Mouse (Mus musculus) limb, embryonic 10.5 days (tissue): Measurements from ENCODE around the gene Ripk1. TPM values are rescaled to one million over a fixed set of nuclear protein-coding genes. Genes with fewer than 3 reads are reported as not detected.

Experiments
- DNase-seq: peaks from one replicate; pipeline ENCODE4 v3.0.0-alpha.2; 2017; ENCODE audit warnings: low spot score
- H3K27ac ChIP-seq: fragments of 300-500 bp; sonication (generic); 2 replicates; pipeline ENCODE4 v1.5.1; 2016; ENCODE audit warnings: mild to moderate bottlenecking
- H3K27me3 ChIP-seq: fragments of 300-500 bp; sonication (generic); 2 replicates; pipeline ENCODE4 v1.6.1; 2016; ENCODE audit warnings: low read depth, mild to moderate bottlenecking; ENCODE audit not compliant: poor library complexity, severe bottlenecking
- H3K36me3 ChIP-seq: fragments of 300-500 bp; sonication (generic); 2 replicates; pipeline ENCODE4 v1.6.1; 2016; ENCODE audit warnings: mild to moderate bottlenecking, moderate library complexity
- H3K4me1 ChIP-seq: fragments of 300-500 bp; sonication (generic); 2 replicates; pipeline ENCODE4 v1.6.1; 2016
- H3K4me3 ChIP-seq: fragments of 300-500 bp; sonication (generic); 2 replicates; pipeline ENCODE4 v1.5.1; 2016; ENCODE audit warnings: mild to moderate bottlenecking, moderate library complexity
- H3K9me3 ChIP-seq: fragments of 300-500 bp; sonication (generic); replicated peaks from 2 replicates; pipeline ENCODE4 v1.6.1; 2016; ENCODE audit warnings: mild to moderate bottlenecking
- WGBS: fragments of 180-500 bp; shearing (Covaris S2); methylation state at CpG from one replicate; pipeline ENCODE4 v1.1.7; 2016; 5-methylcytosine and 5-hydroxymethylcytosine counted together
- polyA plus RNA-seq: library from polyadenylated mRNA; unstranded; fragments of >200 nt; fragmentation: Nextera tagmentation; extraction: Ambion mirVana; gene quantifications from 2 replicates; pipeline ENCODE4 v1.2.1, GENCODE M21; 2016

The Ripk1 gene
- polyA plus RNA-seq, 1 experiment from 2014 or later, result 9.7 TPM

- no peak for DNase-seq
- no peaks in the 10 kb centered on the region; the same call in 1 of the 2 replicates for H3K36me3 ChIP-seq
- WGBS, result 82% methylated on average over 2 of the region's 2 CpGs
Measured at GRCm38 (mm10) chr13:34007234-34007633, 5.1 kb downstream of the Ripk1 start.

DNA sequence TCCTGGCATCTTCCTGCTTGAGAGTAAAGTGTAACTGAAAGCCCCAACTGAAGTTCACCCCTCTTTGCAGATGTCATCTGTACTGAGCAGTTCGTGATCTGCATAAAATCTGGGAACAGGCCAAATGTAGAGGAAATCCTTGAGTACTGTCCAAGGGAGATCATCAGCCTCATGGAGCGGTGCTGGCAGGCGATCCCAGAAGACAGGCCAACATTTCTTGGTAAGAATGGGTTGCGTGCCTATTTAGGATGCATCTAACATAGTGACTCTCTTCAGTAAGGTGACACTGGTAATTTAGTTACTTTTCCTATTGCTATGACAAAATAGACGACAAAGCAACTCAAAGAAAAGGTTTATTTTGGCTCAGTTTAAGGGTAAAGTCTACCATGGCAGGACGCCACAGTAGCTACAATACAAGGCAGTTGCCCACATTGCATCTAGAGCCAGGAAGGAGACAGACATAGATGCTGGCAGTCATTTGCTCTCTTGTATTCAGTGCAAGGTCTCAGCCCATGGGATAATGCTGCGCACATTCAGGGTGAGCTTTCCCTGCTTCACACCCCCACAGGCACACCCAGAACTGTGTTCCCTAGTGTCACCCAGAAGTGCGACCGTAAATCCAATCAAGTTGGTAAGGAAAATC, 14.9 kb downstream of the Ripk1 start:
- H3K9me3 ChIP-seq, result no peaks in the 10 kb centered on the region
- WGBS, result 96% methylated on average over 9 of the region's 9 CpGs
- DNase-seq, result no peak
- no peaks in the 10 kb centered on the region for H3K27me3 ChIP-seq
- no peak overlapping the region for H3K4me3 ChIP-seq
- H3K4me1 ChIP-seq, result no peaks in the 10 kb centered on the region
- H3K27ac ChIP-seq, result no peak overlapping the region
- H3K36me3 ChIP-seq, result peaks cover 65% of the 10 kb centered on the region

More at GRCm38 (mm10) chr13:34007234-34007633, 5.1 kb downstream of the Ripk1 start:
- Histone ChIP-seq H3K9me3 (no peaks in the 10 kb centered on the region), H3K4me3 (no peak overlapping the region), H3K27ac (no peak overlapping the region), H3K4me1 (peaks cover 6% of the 10 kb centered on the region), H3K27me3 (no peaks in the 10 kb centered on the region)

GRCm38 (mm10) chr13:34018521-34018920, 16.4 kb downstream of the Ripk1 start:
- Histone ChIP-seq H3K27ac (no peak overlapping the region), H3K4me3 (no peak overlapping the region), H3K36me3 (peaks cover 62% of the 10 kb centered on the region), H3K27me3 (no peaks in the 10 kb centered on the region), H3K4me1 (no peaks in the 10 kb centered on the region), H3K9me3 (no peaks in the 10 kb centered on the region)
- DNase-seq, result no peak
- 95% methylated on average over 1 of the region's 1 CpGs for WGBS

- Histone ChIP-seq H3K4me3 (no peak overlapping the region), H3K36me3 (peaks cover 31% of the 10 kb centered on the region), H3K27me3 (no peaks in the 10 kb centered on the region), H3K9me3 (no peaks in the 10 kb centered on the region), H3K4me1 (no peaks in the 10 kb centered on the region), H3K27ac (no peak overlapping the region)
- 92% methylated on average over 2 of the region's 2 CpGs for WGBS
- no peak for DNase-seq
Measured at GRCm38 (mm10) chr13:34021998-34022397, 19.8 kb downstream of the Ripk1 start.

DNA sequence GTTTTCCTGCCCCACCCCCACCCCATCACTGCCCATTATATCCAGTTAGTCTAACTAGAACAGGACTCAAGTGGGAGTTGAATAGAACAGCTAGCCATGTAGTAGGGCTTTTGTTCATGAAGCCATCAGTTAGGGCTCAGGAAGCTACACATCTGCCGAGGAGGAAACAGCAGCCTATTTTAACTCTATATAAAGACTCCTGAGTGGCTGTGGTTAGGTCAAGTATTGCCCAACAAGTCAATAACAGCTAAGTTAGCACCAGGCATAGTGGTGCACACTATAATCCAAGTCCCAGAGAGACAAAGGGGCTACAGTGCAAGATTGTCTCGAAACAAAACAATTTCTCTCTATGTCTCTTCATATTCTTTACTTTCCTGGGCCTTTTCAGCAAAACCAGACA, 29.9 kb downstream of the Ripk1 start:
- H3K27ac ChIP-seq, result no peak overlapping the region
- H3K9me3 ChIP-seq, result no peaks in the 10 kb centered on the region
- no peak for DNase-seq
- H3K36me3 ChIP-seq, result peaks cover 35% of the 10 kb centered on the region
- WGBS, result 92% methylated on average over 2 of the region's 2 CpGs
- no peak overlapping the region for H3K4me3 ChIP-seq
- H3K4me1 ChIP-seq, result peaks cover 3% of the 10 kb centered on the region
- H3K27me3 ChIP-seq, result no peaks in the 10 kb centered on the region

- Histone ChIP-seq H3K27ac (no peak overlapping the region), H3K4me1 (peaks cover 20% of the 10 kb centered on the region), H3K4me3 (no peak overlapping the region), H3K9me3 (no peaks in the 10 kb centered on the region), H3K27me3 (no peaks in the 10 kb centered on the region), H3K36me3 (peaks cover 21% of the 10 kb centered on the region)
- 86% methylated on average over 3 of the region's 3 CpGs for WGBS
- no peak for DNase-seq
Measured at GRCm38 (mm10) chr13:34035424-34035823, 33.3 kb downstream of the Ripk1 start.

DNA sequence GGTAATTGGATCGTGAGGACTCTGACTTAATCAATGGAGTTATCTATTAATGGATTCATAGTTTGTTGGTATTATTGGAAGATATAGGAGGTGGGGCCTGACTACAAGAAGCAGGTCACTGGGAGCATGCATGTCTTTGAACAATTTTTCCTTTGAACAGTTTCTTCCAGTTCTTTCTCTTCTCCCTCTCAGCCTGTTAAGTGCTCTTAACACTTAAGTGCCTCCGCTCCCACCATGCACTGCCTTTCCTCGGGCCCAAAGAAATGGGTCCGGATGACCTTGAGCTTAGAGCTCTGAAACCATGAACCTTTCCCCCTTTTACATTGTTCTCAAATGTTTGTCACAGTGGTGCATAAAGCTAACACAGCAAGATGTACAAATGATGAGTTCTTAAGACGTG, 34.6 kb downstream of the Ripk1 start:
- no peak for DNase-seq
- no peaks in the 10 kb centered on the region for H3K9me3 ChIP-seq
- 84% methylated on average over 5 of the region's 5 CpGs for WGBS
- H3K36me3 ChIP-seq, result peaks cover 14% of the 10 kb centered on the region
- peaks cover 20% of the 10 kb centered on the region for H3K4me1 ChIP-seq
- no peaks in the 10 kb centered on the region for H3K27me3 ChIP-seq
- no peak overlapping the region for H3K27ac ChIP-seq
- H3K4me3 ChIP-seq, result no peak overlapping the region

- H3K27ac ChIP-seq, result peak within 1 kb of the TSS; percentile 97
- no peaks in the 10 kb centered on the region for H3K9me3 ChIP-seq
- H3K27me3 ChIP-seq, result no peaks in the 10 kb centered on the region
- WGBS, result under 1% methylated on average over 37 of the region's 37 CpGs
- peak within 1 kb of the TSS; percentile 79 for H3K4me3 ChIP-seq
- H3K4me1 ChIP-seq, result peaks cover 20% of the 10 kb centered on the region
- peaks cover 11% of the 10 kb centered on the region for H3K36me3 ChIP-seq
- peak; percentile 93 for DNase-seq
Measured at GRCm38 (mm10) chr13:34037172-34038055, 35.3 kb downstream of the Ripk1 start, which contains the start of gene Bphl. Bphl (plus strand) TSS chr13:34037597.

- Histone ChIP-seq H3K27me3 (no peaks in the 10 kb centered on the region), H3K9me3 (no peaks in the 10 kb centered on the region), H3K36me3 (peaks cover 8% of the 10 kb centered on the region), H3K27ac (peak overlapping the region; percentile 97), H3K4me3 (peak overlapping the region; percentile 79), H3K4me1 (peaks cover 20% of the 10 kb centered on the region)
- 53% methylated on average over 5 of the region's 5 CpGs for WGBS
- DNase-seq, result no peak
Measured at GRCm38 (mm10) chr13:34038056-34038432, 35.9 kb downstream of the Ripk1 start.

- Histone ChIP-seq H3K27me3 (no peaks in the 10 kb centered on the region), H3K9me3 (no peaks in the 10 kb centered on the region), H3K4me1 (peaks cover 20% of the 10 kb centered on the region), H3K4me3 (peak overlapping the region; percentile 79), H3K36me3 (peaks cover 2% of the 10 kb centered on the region; the same call in 1 of the 2 replicates), H3K27ac (no peak overlapping the region)
- WGBS, result 50% methylated on average over 8 of the region's 8 CpGs
- DNase-seq, result no peak
Measured at GRCm38 (mm10) chr13:34038901-34039341, 36.8 kb downstream of the Ripk1 start.

DNA sequence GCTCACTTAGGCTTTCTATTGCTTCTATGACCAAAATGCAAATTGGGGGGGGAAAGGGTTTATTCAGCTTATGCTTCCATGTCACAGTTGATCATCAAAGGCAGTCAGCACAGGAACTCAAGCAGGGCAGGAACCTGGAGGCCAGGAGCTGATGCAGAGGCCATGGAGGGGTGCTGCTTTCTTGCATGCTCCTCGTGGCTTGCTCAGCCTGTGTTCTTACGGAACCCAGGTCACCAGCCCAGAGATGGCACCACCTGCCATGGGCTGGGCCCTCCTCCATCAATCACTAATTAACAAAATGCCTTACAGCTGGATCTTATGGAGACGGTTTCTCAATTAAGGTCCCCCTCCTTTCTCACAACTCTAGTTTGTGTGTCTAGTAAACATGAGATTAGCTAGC, 37.9 kb downstream of the Ripk1 start:
- Histone ChIP-seq H3K27me3 (no peaks in the 10 kb centered on the region), H3K36me3 (no peaks in the 10 kb centered on the region), H3K4me1 (peaks cover 23% of the 10 kb centered on the region), H3K4me3 (no peak overlapping the region), H3K27ac (no peak overlapping the region), H3K9me3 (no peaks in the 10 kb centered on the region)
- WGBS, result 87% methylated on average over 3 of the region's 3 CpGs
- DNase-seq, result no peak

DNA sequence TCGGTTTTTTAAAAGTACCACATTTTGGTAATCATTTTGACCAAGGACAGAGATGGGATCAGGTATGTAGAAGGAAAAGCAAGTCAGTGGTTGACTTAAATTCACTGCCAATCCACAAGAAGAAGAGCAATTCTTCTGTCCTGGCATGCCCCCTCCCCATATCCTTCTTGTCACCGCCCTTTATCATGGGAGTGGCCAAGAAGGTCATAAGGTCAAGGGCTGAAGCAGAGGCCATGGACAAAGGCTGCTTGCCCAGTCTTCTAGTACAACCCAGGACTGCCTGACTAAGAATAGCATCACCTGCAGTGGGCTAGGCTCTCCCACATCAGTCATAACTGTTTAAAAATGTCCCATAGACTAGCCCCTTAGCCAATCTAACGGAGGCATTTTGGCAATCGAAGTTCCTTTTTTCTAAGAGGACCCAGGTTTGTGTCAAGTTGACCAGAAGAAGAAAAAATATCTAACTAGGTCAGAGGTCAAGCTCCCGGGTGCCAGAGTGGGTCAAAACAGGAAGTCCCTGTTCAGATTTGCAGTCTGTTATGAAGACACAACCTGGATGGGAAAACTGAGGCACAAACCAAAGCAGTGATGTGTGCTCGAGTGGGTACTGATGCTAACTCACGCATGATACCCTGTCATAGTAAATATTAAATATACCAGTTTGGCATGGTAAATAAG, 41.7 kb downstream of the Ripk1 start:
- DNase-seq, result no peak
- H3K9me3 ChIP-seq, result no peaks in the 10 kb centered on the region
- H3K27ac ChIP-seq, result no peak overlapping the region
- peaks cover 7% of the 10 kb centered on the region; the same call in 1 of the 2 replicates for H3K4me1 ChIP-seq
- H3K36me3 ChIP-seq, result peaks cover 9% of the 10 kb centered on the region
- WGBS, result 77% methylated on average over 7 of the region's 7 CpGs
- no peaks in the 10 kb centered on the region for H3K27me3 ChIP-seq
- H3K4me3 ChIP-seq, result no peak overlapping the region
